Mouse (Mus musculus): ENCODE data around the gene Dnah17. TPM values are rescaled to one million over a fixed set of nuclear protein-coding genes. Genes with fewer than 3 reads are reported as not detected.

Dnah17 gene
- polyA plus RNA-seq, 1 experiment from 2014 or later = 0.20 TPM

GRCm38 (mm10) chr11:117995661-117996060 lies 134.8 kb downstream of the Dnah17 start:
- 55% methylated on average over 3 of the region's 3 CpGs for WGBS
- no peak overlapping the region for H3K9ac ChIP-seq (ENCODE audit: low read depth, low read length)

GRCm38 (mm10) chr11:117995255-117995654 lies 135.2 kb downstream of the Dnah17 start:
- H3K9ac ChIP-seq (ENCODE audit: low read depth, low read length) = no peak overlapping the region
- WGBS = 58% methylated on average over 2 of the region's 2 CpGs
- no peaks in the 10 kb centered on the region for H3K9me3 ChIP-seq (replicated peaks; ENCODE audit: control insufficient read depth, low read length, poor library complexity, severe bottlenecking)
- no peak overlapping the region for H3K4me3 ChIP-seq (ENCODE audit: low read depth, low read length)
- peaks cover 10% of the 10 kb centered on the region for H3K4me1 ChIP-seq (ENCODE audit: control insufficient read depth, insufficient read depth, low read length)
- H3K36me3 ChIP-seq (ENCODE audit: control insufficient read depth, insufficient read depth, low read length) = 0 out of 2 replicates have a peak, but pooled peaks cover 3% of the 10 kb centered on the region
- H3K4me2 ChIP-seq (ENCODE audit: low read length) = no peak overlapping the region
- H3K27me3 ChIP-seq (ENCODE audit: control insufficient read depth, insufficient read depth, low read depth, low read length) = no peaks in the 10 kb centered on the region
- no peak for ATAC-seq
- H3K27ac ChIP-seq (ENCODE audit: low read length) = no peak overlapping the region

More at GRCm38 (mm10) chr11:117995661-117996060, 134.8 kb downstream of the Dnah17 start:
- no peaks in the 10 kb centered on the region for H3K9me3 ChIP-seq (replicated peaks; ENCODE audit: control insufficient read depth, low read length, poor library complexity, severe bottlenecking)
- no peak overlapping the region for H3K4me3 ChIP-seq (ENCODE audit: low read depth, low read length)
- H3K27ac ChIP-seq (ENCODE audit: low read length) = no peak overlapping the region; the same call in 1 of the 2 replicates
- H3K36me3 ChIP-seq (ENCODE audit: control insufficient read depth, insufficient read depth, low read length) = 0 out of 2 replicates have a peak, but pooled peaks cover 3% of the 10 kb centered on the region
- ATAC-seq = no peak
- peaks cover 10% of the 10 kb centered on the region for H3K4me1 ChIP-seq (ENCODE audit: control insufficient read depth, insufficient read depth, low read length)
- no peaks in the 10 kb centered on the region for H3K27me3 ChIP-seq (ENCODE audit: control insufficient read depth, insufficient read depth, low read depth, low read length)
- no peak overlapping the region for H3K4me2 ChIP-seq (ENCODE audit: low read length)

DNA sequence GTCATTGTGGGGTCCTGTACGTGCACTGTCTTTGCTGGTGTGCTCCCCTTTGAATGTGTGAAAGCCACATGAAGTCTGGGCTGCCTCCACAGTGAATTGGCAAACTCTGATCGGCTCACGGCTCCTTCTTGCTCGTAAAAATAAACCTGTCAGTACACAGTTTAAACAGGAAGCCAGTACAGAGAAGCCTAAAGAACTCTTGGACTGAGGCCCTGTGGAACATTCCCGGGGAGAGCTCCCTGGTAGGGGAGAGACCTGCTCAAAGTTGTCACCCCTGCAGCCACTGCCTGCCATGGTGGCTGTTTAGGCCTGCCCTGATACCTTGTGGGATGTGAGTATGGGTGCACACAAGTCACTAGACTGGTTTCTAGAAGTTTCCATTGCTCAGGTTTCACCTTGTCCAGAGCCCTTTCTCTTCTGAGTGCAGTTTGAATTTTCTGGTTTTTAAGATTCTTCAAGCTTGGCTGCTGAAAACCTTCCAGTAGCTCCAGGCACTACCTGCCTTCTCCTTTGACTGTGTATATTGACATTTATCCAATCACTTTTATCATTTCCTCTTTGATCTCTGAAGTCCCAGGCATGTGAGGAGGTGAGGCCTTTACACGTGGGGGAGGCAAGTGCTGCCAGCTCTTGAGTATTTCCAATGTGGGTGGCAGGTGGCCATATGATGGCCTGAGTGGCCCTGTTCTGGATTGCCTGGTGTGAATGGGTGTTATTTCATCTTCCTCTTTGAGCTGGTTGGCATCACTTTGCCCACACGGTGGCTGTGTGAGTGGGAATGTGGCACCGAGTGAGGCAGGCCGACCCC lies 136.0 kb downstream of the Dnah17 start:
- H3K4me3 ChIP-seq (ENCODE audit: low read depth, low read length) = no peak overlapping the region
- 0 out of 2 replicates have a peak, but pooled peaks cover 3% of the 10 kb centered on the region for H3K36me3 ChIP-seq (ENCODE audit: control insufficient read depth, insufficient read depth, low read length)
- no peaks in the 10 kb centered on the region for H3K27me3 ChIP-seq (ENCODE audit: control insufficient read depth, insufficient read depth, low read depth, low read length)
- peaks cover 15% of the 10 kb centered on the region for H3K4me1 ChIP-seq (ENCODE audit: control insufficient read depth, insufficient read depth, low read length)
- ATAC-seq = no peak
- 77% methylated on average over 9 of the region's 9 CpGs for WGBS
- no peak overlapping the region for H3K9ac ChIP-seq (ENCODE audit: low read depth, low read length)
- no peak overlapping the region for H3K4me2 ChIP-seq (ENCODE audit: low read length)
- H3K27ac ChIP-seq (ENCODE audit: low read length) = no peak overlapping the region
- no peaks in the 10 kb centered on the region for H3K9me3 ChIP-seq (replicated peaks; ENCODE audit: control insufficient read depth, low read length, poor library complexity, severe bottlenecking)

GRCm38 (mm10) chr11:117993190-117994175 lies 137.0 kb downstream of the Dnah17 start:
- no peaks in the 10 kb centered on the region for H3K27me3 ChIP-seq (ENCODE audit: control insufficient read depth, insufficient read depth, low read depth, low read length)
- no peak overlapping the region for H3K4me3 ChIP-seq (ENCODE audit: low read depth, low read length)
- no peak overlapping the region for H3K4me2 ChIP-seq (ENCODE audit: low read length)
- H3K9ac ChIP-seq (ENCODE audit: low read depth, low read length) = no peak overlapping the region
- WGBS = 83% methylated on average over 14 of the region's 14 CpGs
- no peak overlapping the region for H3K27ac ChIP-seq (ENCODE audit: low read length)
- H3K9me3 ChIP-seq (replicated peaks; ENCODE audit: control insufficient read depth, low read length, poor library complexity, severe bottlenecking) = no peaks in the 10 kb centered on the region
- ATAC-seq = no peak
- H3K4me1 ChIP-seq (ENCODE audit: control insufficient read depth, insufficient read depth, low read length) = peaks cover 17% of the 10 kb centered on the region
- 0 out of 2 replicates have a peak, but pooled peaks cover 3% of the 10 kb centered on the region for H3K36me3 ChIP-seq (ENCODE audit: control insufficient read depth, insufficient read depth, low read length)

- H3K27ac ChIP-seq (ENCODE audit: low read length) = no peak overlapping the region
- WGBS = 48% methylated on average over 9 of the region's 9 CpGs
- H3K4me2 ChIP-seq (ENCODE audit: low read length) = no peak overlapping the region
- H3K9ac ChIP-seq (ENCODE audit: low read depth, low read length) = no peak overlapping the region
- peaks cover 28% of the 10 kb centered on the region for H3K4me1 ChIP-seq (ENCODE audit: control insufficient read depth, insufficient read depth, low read length)
- no peak for ATAC-seq
- no peak overlapping the region for H3K4me3 ChIP-seq (ENCODE audit: low read depth, low read length)
- H3K27me3 ChIP-seq (ENCODE audit: control insufficient read depth, insufficient read depth, low read depth, low read length) = no peaks in the 10 kb centered on the region
- no peaks in the 10 kb centered on the region for H3K9me3 ChIP-seq (replicated peaks; ENCODE audit: control insufficient read depth, low read length, poor library complexity, severe bottlenecking)
- H3K36me3 ChIP-seq (ENCODE audit: control insufficient read depth, insufficient read depth, low read length) = no peaks in the 10 kb centered on the region
Measured at GRCm38 (mm10) chr11:117991502-117992470, 138.6 kb downstream of the Dnah17 start.

DNA sequence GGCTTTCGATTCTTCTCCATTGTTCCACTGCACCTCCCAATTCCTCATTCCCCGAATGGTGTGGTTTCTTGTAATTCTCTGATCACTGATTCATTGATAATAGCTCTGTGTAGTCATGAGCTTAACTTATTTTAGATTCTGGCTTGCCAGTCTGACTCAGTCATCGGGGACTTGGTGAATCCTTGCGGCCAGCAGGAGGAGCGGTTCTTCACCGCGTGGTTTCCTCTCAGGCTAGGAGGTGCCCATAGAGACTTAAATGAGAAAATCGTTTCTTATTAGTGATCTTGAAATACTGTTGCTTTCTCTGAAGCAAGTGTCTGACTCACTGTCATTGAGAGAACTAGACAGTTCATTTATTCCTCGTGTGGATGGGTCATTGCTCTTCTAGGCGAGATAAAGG lies 140.5 kb downstream of the Dnah17 start:
- no peaks in the 10 kb centered on the region for H3K9me3 ChIP-seq (replicated peaks; ENCODE audit: control insufficient read depth, low read length, poor library complexity, severe bottlenecking)
- H3K9ac ChIP-seq (ENCODE audit: low read depth, low read length) = no peak overlapping the region
- WGBS = 42% methylated on average over 10 of the region's 10 CpGs
- H3K4me2 ChIP-seq (ENCODE audit: low read length) = no peak overlapping the region
- H3K27ac ChIP-seq (ENCODE audit: low read length) = no peak overlapping the region
- peaks cover 24% of the 10 kb centered on the region for H3K4me1 ChIP-seq (ENCODE audit: control insufficient read depth, insufficient read depth, low read length)
- H3K36me3 ChIP-seq (ENCODE audit: control insufficient read depth, insufficient read depth, low read length) = no peaks in the 10 kb centered on the region
- no peak for ATAC-seq
- H3K4me3 ChIP-seq (ENCODE audit: low read depth, low read length) = no peak overlapping the region
- H3K27me3 ChIP-seq (ENCODE audit: control insufficient read depth, insufficient read depth, low read depth, low read length) = no peaks in the 10 kb centered on the region

GRCm38 (mm10) chr11:117989241-117989640 lies 141.2 kb downstream of the Dnah17 start:
- Histone ChIP-seq H3K4me1 (ENCODE audit: control insufficient read depth, insufficient read depth, low read length) (peaks cover 24% of the 10 kb centered on the region), H3K27me3 (ENCODE audit: control insufficient read depth, insufficient read depth, low read depth, low read length) (no peaks in the 10 kb centered on the region; the same call in 1 of the 2 replicates), H3K4me3 (ENCODE audit: low read depth, low read length) (no peak overlapping the region), H3K27ac (ENCODE audit: low read length) (no peak overlapping the region), H3K36me3 (ENCODE audit: control insufficient read depth, insufficient read depth, low read length) (no peaks in the 10 kb centered on the region), H3K9ac (ENCODE audit: low read depth, low read length) (no peak overlapping the region), H3K9me3 (replicated peaks; ENCODE audit: control insufficient read depth, low read length, poor library complexity, severe bottlenecking) (no peaks in the 10 kb centered on the region), H3K4me2 (ENCODE audit: low read length) (no peak overlapping the region)
- 84% methylated on average over 4 of the region's 4 CpGs for whole genome bisulfite sequencing
- ATAC-seq = no peak

DNA sequence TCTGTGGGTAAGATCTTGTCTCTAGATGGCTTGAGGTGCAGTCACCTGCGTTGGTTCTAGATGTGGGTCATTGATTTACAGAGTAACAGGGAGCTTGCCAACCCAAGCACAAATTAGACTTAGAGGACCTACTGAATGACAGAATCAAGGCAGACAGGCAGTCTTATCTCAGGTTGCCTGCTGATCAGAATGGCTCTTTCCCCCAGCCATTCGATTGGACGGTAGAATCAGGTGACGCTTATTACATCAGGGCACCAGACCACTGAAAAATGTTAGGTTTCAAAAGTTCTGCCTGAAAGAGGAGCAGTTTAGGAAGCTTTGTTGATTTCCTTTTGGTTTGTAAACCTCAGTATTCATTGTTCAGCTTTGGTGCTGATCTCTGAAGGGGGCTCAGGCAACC lies 142.5 kb downstream of the Dnah17 start:
- no peak for ATAC-seq

More for the DNA sequence above, 142.5 kb downstream of the Dnah17 start:
- Histone ChIP-seq H3K9me3 (replicated peaks; ENCODE audit: control insufficient read depth, low read length, poor library complexity, severe bottlenecking) (no peaks in the 10 kb centered on the region), H3K27me3 (ENCODE audit: control insufficient read depth, insufficient read depth, low read depth, low read length) (no peaks in the 10 kb centered on the region; the same call in 1 of the 2 replicates), H3K9ac (ENCODE audit: low read depth, low read length) (peak overlapping the region; percentile 96), H3K4me3 (ENCODE audit: low read depth, low read length) (peak overlapping the region; percentile 96), H3K36me3 (ENCODE audit: control insufficient read depth, insufficient read depth, low read length) (no peaks in the 10 kb centered on the region), H3K4me2 (ENCODE audit: low read length) (peak overlapping the region; percentile 57), H3K4me1 (ENCODE audit: control insufficient read depth, insufficient read depth, low read length) (peaks cover 24% of the 10 kb centered on the region), H3K27ac (ENCODE audit: low read length) (no peak overlapping the region)
- 77% methylated on average over 4 of the region's 4 CpGs for WGBS
